Mouse (Mus musculus) right cerebral cortex, adult 2 months (tissue): ENCODE data around the gene 9130213A22Rik.

Source experiments
- DNase-seq, 2 experiments: peaks; one replicate each; pipeline ENCODE4 v3.0.0; 2021 to 2022; ENCODE audit warnings: low spot score in 2 of 2

9130213A22Rik gene

DNA sequence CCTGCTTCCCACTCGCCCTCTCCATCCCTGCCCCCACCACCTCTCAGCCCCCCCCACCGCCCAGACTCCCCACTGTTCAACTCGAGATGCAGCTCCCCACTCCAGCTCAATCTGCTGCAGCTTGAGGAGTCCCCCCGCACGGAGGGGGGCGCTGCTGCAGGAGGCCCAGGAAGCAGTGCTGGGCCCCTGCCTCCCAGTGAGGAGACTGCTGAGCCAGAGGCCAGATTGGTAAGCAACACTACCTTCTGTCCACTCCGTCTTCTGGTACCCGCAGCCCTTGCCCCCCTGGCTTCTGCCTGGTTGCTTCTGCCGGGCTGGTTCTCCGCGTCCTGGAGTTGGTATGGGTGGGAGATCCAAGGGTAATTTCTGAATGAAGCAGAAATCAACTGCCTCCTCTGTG is 15.5 kb downstream of the 9130213A22Rik start:
- no peak for DNase-seq

DNA sequence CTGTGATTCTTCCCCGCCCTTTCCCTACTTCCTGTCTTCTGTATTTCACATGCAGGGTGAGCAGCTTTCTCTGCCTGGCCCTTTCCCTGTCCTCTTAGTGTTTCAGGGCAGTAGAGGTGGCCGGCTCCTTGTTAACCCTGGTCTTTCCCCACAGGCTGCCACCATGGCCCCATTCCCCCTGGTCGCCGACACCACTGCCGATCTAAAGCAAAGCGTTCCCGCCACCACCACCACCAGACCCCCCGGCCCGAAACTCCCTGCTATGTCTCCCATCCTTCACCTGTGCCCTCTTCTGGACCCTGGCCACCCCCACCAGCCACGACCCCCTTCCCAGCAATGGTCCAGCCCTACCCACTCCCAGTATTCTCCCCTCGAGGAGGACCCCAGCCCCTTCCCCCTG is 16.1 kb downstream of the 9130213A22Rik start:
- DNase-seq, result no peak

DNA sequence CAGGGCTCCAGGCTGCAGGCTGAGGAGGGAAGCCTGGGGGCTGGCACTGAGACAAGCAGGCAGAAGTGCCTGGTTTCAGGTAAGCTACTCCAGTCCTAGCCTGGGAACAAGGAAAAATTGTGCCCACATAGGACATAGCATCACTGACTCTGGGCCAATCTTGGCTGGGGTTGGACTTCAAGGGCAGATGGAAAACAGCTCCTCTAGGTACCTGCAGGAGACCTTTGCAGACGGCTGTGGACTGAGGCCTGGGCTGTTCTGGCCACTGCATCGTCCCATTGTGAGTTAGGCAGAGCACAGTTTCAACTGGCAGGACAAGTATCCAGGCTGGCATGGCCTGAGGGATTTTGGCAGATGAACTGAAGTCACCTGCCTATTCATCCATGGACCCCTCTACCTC is 16.6 kb downstream of the 9130213A22Rik start:
- DNase-seq, result no peak

DNA sequence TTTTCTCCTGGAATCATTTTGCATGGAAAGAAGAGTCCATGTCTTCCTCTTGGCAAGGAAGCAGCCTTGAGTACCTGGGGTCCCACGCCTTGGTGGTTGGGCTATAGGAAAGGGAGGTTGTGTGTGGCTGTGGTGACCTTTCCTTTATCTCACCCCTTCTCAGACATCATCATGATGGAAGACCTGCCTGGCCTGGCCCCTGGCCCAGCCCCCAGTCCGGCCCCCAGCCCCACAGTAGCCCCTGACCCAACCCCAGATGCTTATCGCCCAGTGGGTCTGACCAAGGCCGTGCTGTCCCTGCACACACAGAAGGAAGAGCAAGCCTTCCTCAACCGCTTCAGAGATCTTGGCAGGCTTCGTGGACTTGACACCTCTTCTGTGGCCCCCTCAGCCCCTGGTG is 17.2 kb downstream of the 9130213A22Rik start:
- no peak for DNase-seq

DNA sequence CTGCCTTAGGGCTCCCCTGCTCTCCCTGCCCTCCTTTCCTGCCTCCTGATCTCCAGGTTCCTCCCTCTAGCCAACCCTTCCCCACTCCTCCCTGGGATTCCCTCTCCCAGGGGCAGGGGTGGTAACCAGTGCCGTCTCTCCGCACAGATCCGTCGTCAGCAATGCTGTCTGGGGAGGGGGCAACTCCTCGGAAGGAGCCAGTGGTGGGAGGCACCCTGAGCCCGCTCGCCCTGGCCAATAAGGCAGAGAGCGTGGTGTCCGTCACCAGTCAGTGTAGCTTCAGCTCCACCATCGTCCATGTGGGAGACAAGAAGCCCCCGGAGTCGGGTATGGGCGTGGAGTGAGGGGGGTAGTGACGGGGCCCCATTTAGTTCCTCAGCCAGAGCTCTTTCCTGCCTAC is 17.9 kb downstream of the 9130213A22Rik start:
- no peak for DNase-seq

DNA sequence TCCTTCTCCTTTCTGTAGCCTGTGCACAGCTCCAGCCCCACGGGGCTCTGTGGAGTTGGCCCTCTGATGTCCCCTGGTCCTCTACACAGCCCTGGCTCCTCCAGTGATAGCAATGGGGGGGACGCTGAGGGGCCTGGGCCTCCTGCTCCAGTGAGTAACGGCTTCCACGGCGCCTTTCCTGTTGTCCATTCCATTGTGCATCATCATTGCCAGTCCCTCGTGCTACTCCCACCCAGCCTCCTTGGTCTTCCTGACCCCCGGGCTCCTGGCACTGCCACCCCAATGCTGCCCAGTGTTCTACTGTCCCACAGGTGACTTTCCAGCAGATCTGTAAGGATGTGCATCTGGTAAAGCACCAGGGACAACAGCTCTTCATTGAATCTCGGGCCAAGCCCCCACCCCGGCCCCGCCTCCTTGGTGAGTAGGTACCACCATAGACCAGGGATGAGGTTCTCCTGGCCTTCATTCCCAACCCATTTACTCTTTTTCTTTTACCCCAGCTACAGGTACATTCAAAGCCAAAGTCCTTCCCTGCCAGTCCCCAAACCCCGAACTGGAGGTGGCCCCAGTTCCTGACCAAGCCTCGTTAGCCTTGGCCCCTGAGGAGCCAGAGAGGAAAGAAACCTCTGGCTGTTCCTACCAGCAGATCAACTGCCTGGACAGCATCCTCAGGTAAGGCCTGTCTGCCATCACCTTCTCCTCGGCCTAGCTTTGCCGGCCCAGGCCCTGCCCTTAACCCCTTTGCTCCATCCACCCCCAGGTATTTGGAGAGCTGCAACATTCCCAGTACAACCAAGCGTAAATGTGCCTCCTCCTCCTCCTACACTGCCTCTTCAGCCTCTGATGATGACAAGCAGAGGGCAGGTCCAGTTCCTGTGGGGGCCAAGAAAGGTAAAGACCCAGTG is 18.6 kb downstream of the 9130213A22Rik start:
- DNase-seq, result no peak

DNA sequence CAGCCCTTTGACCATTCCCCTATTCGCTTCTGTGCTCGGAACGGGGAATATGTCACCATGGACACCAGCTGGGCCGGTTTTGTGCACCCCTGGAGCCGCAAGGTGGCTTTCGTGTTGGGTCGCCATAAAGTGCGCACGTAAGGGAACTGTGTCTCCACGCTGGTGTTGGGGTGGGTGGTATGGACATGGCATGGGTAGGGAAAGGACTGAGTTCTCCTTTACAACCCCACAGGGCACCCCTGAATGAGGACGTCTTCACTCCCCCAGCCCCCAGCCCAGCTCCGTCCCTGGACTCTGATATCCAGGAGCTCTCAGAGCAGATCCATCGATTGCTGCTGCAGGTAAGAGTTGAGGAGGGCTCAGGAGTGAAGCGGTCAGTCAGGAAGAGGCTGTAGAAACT is 19.3 kb downstream of the 9130213A22Rik start:
- no peak for DNase-seq

DNA sequence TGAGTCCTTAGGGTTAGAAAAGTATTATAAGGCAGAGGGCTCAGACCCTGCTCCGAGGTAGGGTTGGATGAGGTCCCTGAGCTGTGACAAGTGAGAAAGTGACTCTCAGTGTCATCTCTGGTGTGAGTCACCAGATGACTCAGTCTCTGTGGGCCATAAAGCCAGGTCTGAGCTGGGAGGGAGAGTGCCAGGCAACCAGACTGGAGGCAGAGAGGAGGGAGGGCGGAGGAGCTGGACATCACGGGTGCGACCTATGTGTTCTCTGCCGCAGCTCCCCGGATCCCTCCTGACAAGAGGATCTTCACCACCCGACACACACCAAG is 20.0 kb downstream of the 9130213A22Rik start:
- peak in 1 of 2 experiments; percentile 35 for DNase-seq

DNA sequence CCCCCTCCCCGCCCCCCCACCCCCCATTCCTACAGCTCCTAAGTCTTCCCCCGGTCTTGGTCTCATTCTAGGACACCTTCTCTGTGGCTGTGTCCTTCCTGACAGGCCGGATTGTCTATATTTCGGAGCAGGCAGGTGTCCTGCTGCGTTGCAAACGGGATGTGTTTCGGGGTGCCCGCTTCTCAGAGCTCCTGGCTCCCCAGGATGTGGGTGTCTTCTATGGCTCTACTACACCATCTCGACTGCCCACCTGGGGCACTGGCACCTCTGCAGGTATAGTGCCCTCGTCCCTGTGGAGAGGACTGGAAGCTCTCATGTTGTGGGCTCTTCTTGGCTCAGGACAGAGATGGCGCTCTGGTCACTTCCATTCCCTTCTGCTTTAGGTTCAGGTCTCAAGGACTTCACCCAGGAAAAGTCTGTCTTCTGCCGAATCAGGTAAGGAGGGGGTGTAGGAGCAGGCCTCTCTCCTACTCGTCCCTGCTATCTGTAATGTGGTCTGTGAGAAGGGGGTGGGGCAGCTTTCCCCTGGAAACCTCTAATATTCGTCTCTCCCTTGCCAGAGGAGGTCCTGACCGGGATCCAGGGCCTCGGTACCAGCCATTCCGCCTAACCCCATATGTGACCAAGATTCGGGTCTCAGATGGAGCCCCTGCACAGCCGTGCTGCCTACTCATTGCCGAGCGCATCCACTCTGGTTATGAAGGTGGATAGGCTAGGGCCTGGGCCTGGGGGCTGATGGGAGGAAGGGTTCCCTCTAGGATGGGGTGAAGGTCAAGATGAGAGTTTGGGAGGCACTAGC is 20.6 kb downstream of the 9130213A22Rik start:
- DNase-seq, result no peak

DNA sequence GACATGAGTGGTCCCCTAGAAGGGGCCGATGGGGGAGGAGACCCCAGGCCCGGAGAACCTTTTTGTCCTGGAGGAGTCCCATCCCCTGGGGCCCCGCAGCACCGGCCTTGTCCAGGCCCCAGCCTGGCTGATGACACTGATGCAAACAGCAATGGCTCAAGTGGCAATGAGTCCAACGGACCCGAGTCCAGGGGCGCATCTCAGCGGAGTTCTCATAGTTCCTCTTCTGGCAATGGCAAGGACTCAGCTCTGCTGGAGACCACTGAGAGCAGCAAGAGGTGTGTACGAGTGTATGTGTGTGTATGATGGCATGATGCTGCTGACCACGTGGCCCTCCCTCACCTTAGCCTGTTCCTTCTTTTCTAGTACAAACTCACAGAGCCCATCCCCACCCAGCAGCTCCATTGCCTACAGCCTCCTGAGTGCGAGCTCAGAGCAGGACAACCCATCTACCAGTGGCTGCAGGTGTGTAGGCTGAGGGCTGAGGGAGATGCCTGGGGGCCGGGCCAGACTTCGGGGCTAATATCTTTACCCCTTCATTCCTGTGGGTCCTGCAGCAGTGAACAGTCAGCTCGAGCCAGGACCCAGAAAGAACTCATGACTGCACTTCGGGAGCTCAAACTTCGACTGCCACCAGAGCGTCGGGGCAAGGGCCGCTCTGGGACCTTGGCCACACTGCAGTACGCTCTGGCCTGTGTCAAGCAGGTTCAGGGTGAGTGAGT is 21.6 kb downstream of the 9130213A22Rik start:
- DNase-seq, result no peak

DNA sequence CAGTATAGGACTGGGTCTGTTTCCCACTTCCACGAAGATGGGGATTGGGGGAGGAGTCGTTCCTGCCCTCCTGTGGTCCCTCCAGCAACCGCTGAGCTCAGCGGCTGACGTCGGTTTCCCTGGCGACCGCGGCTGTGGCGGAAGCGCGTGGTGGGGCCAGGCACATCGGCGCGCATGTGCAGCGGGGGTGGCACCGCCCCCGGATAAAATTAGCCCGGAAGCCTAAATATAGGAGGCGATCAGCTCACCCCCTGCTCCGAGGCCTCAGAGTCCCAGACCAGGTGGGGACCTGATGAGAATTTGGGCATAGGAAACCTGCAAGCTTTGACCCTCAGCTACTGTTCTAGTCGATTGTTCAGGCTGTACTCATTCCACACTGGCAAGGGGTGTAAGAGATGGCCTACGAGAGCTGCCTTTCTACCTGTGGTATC is 22.5 kb downstream of the 9130213A22Rik start:
- DNase-seq, result peak; percentile 92 to 94

DNA sequence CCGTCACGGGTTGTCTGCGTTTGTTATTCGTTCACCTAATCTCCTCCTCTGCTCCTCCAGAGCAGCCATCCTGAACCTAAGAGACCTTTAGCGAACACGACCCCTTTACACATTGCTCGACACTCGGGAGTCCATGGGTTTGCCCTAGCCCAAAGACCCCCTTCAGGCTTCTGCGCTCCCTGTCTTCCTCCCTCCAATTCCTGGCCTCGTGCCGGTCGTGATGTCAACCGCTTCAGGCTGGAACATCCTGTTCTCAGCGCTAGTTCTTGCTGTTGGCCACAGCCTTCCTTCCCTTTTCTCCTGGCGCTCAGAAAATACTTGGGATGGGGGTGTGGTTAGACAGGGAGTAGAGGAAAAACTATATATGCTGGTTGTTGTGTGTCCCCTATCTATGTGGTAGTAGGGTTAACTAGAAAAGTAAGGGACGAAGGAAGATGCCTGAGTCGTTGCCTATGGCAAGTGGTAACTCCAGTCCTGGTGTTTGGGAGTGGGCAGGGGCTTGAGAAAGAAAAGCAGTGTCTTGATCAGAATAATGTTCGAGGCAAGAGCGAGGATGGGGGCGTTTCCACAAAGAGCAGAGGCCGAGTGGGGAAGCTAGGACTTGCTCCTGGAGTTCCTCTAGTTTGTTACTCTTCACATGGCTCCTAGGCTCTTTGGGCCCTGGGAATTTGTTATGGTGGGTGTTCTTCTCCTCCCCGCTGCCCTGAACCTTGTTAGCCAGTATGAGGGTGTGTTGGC is 23.0 kb downstream of the 9130213A22Rik start:
- peak; percentile 59 to 65 for DNase-seq

DNA sequence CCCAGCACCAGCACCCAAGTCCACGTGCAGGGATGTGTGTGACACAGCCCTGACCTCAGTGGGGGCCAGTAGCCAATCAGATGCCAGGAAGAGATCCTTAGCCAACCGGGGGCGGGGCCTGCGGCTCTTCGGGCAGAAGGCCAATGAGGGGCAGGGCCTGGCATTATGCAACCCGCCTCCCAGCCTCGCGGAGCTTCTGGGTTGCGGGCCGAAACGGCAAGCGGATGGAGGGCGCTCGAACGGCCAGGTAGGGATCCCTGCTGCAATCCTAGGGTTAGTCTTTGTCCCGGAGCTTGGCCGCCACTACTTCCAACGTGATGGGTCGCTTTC is 23.7 kb downstream of the 9130213A22Rik start:
- peak; percentile 95 to 97 for DNase-seq

DNA sequence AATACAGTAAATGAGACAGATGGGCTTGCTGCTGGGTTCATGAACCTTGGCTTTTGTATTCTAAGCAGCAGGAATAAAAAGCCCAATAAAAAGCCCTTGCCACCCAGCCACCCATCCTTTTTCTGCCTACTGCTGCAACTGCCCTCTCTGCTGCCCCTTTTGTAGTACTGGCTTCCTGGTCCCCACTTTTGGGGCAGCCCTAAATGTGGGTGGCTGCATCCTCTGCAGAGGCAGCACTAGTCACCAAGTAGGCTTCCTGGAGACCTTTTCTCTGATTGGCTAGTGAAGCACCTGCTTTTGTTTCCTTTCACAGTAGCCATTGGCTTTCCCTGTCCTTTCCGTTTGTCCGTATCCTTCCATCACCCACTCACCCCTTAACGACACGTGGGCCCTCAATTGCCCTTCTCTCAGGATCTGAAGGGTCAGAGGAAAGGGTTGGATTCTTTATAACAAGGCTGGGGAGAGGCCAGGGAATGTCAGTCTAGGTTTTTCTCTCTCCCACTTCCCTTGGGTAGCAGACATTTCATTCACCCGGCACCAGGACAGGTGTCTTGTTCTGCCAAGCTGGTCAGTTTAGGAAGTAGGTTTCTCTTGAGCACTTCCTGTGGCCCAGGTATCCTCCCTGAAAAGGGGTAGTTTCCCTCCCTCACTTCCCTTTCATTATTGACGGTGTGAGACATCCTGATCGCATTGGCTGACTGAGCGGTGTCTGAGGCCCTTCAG is 24.2 kb downstream of the 9130213A22Rik start:
- peak in 1 of 2 experiments; percentile 56 for DNase-seq

DNA sequence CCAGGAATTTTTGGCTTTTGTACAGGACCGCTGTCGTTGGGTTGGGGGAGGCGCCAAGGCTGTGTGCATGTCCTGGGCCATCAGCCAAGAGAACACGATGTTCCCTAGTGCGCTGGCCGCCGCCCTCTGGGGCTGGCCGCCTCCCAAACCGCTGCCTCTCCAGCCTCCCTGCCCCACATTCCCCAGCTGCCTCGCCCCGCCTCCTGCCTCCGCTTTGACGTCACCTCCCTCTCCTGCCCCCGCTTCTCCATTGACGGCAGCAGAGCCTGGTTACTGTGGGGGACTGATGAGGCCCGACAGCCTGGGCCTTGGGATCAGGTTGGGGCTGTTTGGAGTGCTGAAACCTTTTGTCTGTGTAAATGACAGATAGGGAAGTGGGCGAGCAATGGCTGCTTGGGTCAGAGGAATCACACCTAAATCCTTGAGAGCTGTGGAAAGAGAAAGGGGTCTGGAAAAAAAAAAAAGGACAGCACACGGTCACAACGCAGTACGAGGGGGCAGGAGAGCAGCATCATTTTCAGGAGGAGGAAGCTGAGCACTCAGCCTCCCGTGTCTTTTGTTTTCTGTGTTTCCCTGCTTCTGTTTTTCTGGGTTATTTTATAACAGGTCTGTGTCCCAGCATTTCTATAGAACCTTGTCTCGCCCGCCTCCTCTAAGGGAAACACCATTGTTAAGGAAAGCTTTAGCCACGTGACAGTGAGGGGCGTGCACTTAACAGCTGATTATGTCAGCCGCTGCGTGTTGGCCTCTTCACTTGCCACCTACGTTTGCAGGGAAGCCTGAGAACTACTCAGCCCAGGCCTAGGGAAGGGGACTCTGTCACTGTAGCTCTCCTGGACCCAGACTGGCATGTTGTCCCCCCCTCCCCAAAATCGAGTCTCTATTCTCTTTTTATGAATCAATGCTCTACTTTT is 25.1 kb downstream of the 9130213A22Rik start:
- DNase-seq, result peak; percentile 96 to 97

DNA sequence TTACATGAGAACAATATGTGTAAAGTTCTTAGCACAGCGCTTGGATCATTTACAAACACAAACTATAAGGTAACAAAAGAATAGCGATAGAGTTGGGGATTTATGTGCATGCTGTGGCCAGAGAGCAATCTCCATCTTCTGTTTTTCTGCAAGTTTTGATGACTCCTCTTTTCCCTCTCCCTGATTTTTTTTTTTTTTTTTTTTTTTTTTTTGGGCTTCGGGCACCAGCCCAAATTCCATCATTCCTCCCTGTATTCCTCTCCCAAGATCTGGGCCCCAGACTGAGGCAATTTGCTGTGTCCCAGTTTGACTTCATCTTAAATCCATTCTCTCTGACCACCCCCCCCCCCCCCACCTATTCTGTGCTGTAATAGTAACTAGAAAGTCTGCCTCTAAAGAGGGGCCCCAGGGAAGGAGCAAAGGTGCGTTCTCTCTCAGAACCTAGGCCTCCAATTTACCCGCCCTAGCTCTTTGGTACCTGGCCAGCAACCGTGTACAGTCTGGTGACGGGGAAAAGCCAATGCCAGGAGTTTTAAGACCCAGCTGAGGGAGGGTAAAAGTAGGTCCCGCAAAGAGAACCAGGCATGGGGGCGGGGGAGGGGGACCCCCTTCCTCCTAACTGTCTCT is 25.9 kb downstream of the 9130213A22Rik start:
- no peak for DNase-seq

DNA sequence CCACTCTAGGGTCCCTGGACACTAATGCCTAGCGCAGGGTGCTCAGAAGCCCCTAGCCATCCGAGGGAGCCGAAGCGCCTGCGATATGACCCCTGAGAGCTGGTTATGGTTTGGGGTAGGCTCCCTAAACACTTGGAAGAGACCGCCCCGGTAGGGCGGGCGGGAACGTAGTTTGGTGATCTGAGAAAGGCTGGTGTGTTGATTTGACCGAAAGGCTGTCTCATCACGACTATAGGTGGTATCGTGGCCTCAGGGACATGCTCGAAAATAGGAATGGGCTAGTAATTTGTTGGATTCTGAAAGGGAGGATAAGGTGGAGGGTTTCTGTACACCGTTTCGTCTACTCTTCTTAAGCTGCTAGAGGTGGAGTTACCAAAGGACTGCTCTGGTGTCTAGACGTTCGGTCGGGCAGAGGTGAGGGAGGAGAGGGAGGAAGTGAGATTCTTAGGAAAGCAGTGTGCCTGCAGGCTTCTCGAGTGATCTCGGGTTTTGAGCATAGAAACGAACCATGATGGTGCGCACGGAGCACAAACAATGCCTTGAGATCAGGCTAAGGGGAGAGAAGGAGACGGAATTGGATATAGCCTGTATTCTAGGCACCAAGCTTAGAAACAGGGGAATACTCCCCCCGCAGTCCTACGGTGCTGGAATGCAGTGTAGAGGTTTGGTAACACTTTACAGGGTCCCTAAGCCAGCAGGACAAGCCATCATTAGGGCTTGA is 26.7 kb downstream of the 9130213A22Rik start:
- DNase-seq, result no peak

DNA sequence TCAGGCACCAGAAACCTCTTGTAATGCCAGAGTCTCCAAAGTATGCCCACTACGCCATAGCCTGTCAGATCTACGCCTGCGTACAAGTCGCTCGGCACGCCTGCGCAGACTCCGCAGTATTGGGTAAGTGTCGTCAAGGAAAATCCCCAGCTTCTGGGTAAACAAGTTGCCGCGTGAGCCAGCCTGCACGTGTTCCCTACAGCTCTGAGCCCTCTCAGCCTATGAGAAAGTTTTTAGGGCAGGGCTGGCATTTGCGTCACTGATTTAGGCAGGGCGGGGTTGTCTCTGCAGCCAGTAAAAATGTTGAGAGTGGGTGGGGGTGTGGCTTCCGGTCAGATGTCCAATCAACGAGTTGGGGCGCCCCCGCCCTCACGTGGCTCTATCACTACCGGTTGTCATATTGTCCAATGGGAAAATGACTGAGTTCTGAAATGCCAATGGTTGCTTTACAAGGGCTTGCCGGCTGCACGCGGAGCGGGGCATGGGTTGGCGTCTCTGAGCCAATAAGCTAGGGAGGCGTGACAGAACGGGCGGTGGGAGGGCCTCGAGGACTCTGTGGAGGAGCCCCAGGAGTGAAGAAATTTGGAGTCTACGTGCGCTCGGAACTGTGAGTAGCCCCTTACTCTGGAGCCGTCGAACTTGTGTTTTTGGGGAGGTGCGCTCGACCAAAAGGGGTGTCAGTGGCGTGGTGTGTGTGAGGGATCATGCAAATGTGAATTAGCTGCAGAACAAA is 27.5 kb downstream of the 9130213A22Rik start, which contains the start of gene Per1:
Per1 (plus strand) TSS at position 521 of the 733 bp plus-strand sequence.
- DNase-seq, result peak; percentile 100
